Mouse (Mus musculus): Measurements from ENCODE around the gene Nt5dc3. TPM values are rescaled to one million over a fixed set of nuclear protein-coding genes. Genes with fewer than 3 reads are reported as not detected.

Gene Nt5dc3
- total and polyA plus RNA-seq, 2 experiments, result 5.3 to 10.3 TPM

DNA sequence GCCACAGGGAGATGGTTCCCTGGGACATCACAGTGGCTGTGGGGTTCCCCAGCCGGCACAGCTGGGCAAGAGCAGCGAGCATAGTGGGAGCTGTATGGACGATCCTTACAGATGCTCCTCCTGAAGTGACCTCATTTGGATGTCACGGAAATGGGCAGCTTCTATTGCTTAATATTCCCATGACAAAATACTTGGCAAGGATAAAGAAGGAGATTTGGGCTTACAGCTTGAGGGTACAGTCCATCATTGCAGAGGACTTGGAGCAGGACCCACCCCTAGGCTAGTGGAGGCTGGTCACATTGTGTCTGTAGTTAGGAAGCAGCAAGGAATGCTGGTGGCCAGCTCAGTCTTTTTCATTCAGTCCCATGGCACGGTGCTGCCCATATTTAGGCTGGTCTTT lies 31.8 kb downstream of the Nt5dc3 start:
- H3K4me3 ChIP-seq (ENCODE audit: insufficient read depth, low read depth, low read length), result no peak overlapping the region
- H3K4me1 ChIP-seq (ENCODE audit: control insufficient read depth, insufficient read depth, low read length), result no peaks in the 10 kb centered on the region
- peaks cover 12% of the 10 kb centered on the region; the same call in 1 of the 2 replicates for H3K79me2 ChIP-seq (ENCODE audit: control insufficient read depth, insufficient read depth, low read length)
- no peak overlapping the region for H3K27ac ChIP-seq (replicated peaks; ENCODE audit: insufficient read depth, low read depth, low read length)
- H3K36me3 ChIP-seq (ENCODE audit: control insufficient read depth, insufficient read depth, low read length), result peaks cover 5% of the 10 kb centered on the region; the same call in 1 of the 2 replicates
- H3K9ac ChIP-seq (ENCODE audit: low read depth, low read length), result no peak overlapping the region
- no peak for TF ChIP-seq CTCF (IDR thresholded peaks at IDR 0.05; ENCODE audit: low read depth, low read length)
- TF ChIP-seq POLR2A (IDR thresholded peaks at IDR 0.05; ENCODE audit: extremely low read depth, insufficient read depth, low read length), result no peak
- no peaks in the 10 kb centered on the region for H3K27me3 ChIP-seq (ENCODE audit: control insufficient read depth, insufficient read depth, low read length)
- WGBS, result 68% methylated on average over 5 of the region's 5 CpGs
- DNase-seq (ENCODE audit: extremely low read depth, low read depth, low spot score), result peak; percentile 66

- TF ChIP-seq CTCF (IDR thresholded peaks at IDR 0.05; ENCODE audit: low read depth, low read length), result no peak
- Histone ChIP-seq H3K27ac (replicated peaks; ENCODE audit: insufficient read depth, low read depth, low read length) (no peak overlapping the region), H3K4me1 (ENCODE audit: control insufficient read depth, insufficient read depth, low read length) (no peaks in the 10 kb centered on the region), H3K79me2 (ENCODE audit: control insufficient read depth, insufficient read depth, low read length) (no peaks in the 10 kb centered on the region), H3K9ac (ENCODE audit: low read depth, low read length) (no peak overlapping the region), H3K36me3 (ENCODE audit: control insufficient read depth, insufficient read depth, low read length) (peaks cover 5% of the 10 kb centered on the region; the same call in 1 of the 2 replicates), H3K4me3 (ENCODE audit: insufficient read depth, low read depth, low read length) (no peak overlapping the region), H3K27me3 (ENCODE audit: control insufficient read depth, insufficient read depth, low read length) (no peaks in the 10 kb centered on the region)
- WGBS, result 88% methylated on average over 19 of the region's 19 CpGs
- DNase-seq (ENCODE audit: extremely low read depth, low read depth, low spot score), result no peak
Observed at GRCm38 (mm10) chr10:86814292-86815131, 35.7 kb downstream of the Nt5dc3 start.

- Histone ChIP-seq H3K9ac (ENCODE audit: low read depth, low read length) (no peak overlapping the region), H3K27ac (replicated peaks; ENCODE audit: insufficient read depth, low read depth, low read length) (no peak overlapping the region), H3K36me3 (ENCODE audit: control insufficient read depth, insufficient read depth, low read length) (peaks cover 8% of the 10 kb centered on the region; the same call in 1 of the 2 replicates)
Observed at GRCm38 (mm10) chr10:86815133-86815532, 36.3 kb downstream of the Nt5dc3 start.

GRCm38 (mm10) chr10:86819649-86820165 lies 40.9 kb downstream of the Nt5dc3 start:
- no peaks in the 10 kb centered on the region for H3K27me3 ChIP-seq (ENCODE audit: control insufficient read depth, insufficient read depth, low read length)
- DNase-seq (ENCODE audit: extremely low read depth, low read depth, low spot score), result no peak
- H3K36me3 ChIP-seq (ENCODE audit: control insufficient read depth, insufficient read depth, low read length), result peaks cover 18% of the 10 kb centered on the region; the same call in 1 of the 2 replicates
- no peak for TF ChIP-seq CTCF (IDR thresholded peaks at IDR 0.05; ENCODE audit: low read depth, low read length)
- no peak for TF ChIP-seq POLR2A (IDR thresholded peaks at IDR 0.05; ENCODE audit: extremely low read depth, insufficient read depth, low read length)
- no peak overlapping the region for H3K4me3 ChIP-seq (ENCODE audit: insufficient read depth, low read depth, low read length)
- WGBS, result 69% methylated on average over 8 of the region's 8 CpGs
- no peaks in the 10 kb centered on the region for H3K4me1 ChIP-seq (ENCODE audit: control insufficient read depth, insufficient read depth, low read length)
- H3K9ac ChIP-seq (ENCODE audit: low read depth, low read length), result no peak overlapping the region
- H3K27ac ChIP-seq (replicated peaks; ENCODE audit: insufficient read depth, low read depth, low read length), result no peak overlapping the region
- H3K79me2 ChIP-seq (ENCODE audit: control insufficient read depth, insufficient read depth, low read length), result no peaks in the 10 kb centered on the region

More at GRCm38 (mm10) chr10:86815133-86815532, 36.3 kb downstream of the Nt5dc3 start:
- Histone ChIP-seq H3K27me3 (ENCODE audit: control insufficient read depth, insufficient read depth, low read length) (no peaks in the 10 kb centered on the region), H3K4me1 (ENCODE audit: control insufficient read depth, insufficient read depth, low read length) (no peaks in the 10 kb centered on the region), H3K79me2 (ENCODE audit: control insufficient read depth, insufficient read depth, low read length) (no peaks in the 10 kb centered on the region), H3K4me3 (ENCODE audit: insufficient read depth, low read depth, low read length) (no peak overlapping the region)
- 86% methylated on average over 7 of the region's 7 CpGs for WGBS
- no peak for DNase-seq (ENCODE audit: extremely low read depth, low read depth, low spot score)
- TF ChIP-seq CTCF (IDR thresholded peaks at IDR 0.05; ENCODE audit: low read depth, low read length) (no peak), POLR2A (IDR thresholded peaks at IDR 0.05; ENCODE audit: extremely low read depth, insufficient read depth, low read length) (no peak)

DNA sequence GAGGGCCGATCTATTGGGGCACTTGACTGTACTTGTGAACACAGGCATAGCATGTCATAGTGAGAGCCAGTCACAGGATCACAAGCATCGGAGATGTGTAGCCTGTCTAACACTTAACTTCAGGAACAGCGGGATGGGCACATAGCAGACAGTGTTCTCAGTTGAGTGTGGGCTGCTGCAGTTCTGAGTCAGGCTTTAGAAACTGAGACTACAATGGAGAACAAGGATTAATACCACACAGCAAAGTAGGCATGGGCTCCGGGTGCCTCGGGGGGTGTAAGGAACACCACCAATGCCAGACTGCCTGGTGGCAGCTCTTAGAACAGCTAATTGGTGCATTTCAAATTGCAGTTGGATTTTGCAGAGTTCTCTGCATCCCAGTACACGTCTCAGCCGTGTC lies 42.2 kb downstream of the Nt5dc3 start:
- H3K27ac ChIP-seq (replicated peaks; ENCODE audit: insufficient read depth, low read depth, low read length), result no peak overlapping the region
- no peak overlapping the region for H3K4me3 ChIP-seq (ENCODE audit: insufficient read depth, low read depth, low read length)
- peaks cover 20% of the 10 kb centered on the region; the same call in 1 of the 2 replicates for H3K36me3 ChIP-seq (ENCODE audit: control insufficient read depth, insufficient read depth, low read length)
- no peak for DNase-seq (ENCODE audit: extremely low read depth, low read depth, low spot score)
- no peaks in the 10 kb centered on the region for H3K79me2 ChIP-seq (ENCODE audit: control insufficient read depth, insufficient read depth, low read length)
- 96% methylated on average over 7 of the region's 7 CpGs for WGBS
- H3K27me3 ChIP-seq (ENCODE audit: control insufficient read depth, insufficient read depth, low read length), result no peaks in the 10 kb centered on the region
- no peak overlapping the region for H3K9ac ChIP-seq (ENCODE audit: low read depth, low read length)
- H3K4me1 ChIP-seq (ENCODE audit: control insufficient read depth, insufficient read depth, low read length), result no peaks in the 10 kb centered on the region
- TF ChIP-seq POLR2A (IDR thresholded peaks at IDR 0.05; ENCODE audit: extremely low read depth, insufficient read depth, low read length), result no peak

GRCm38 (mm10) chr10:86824093-86824492 lies 45.3 kb downstream of the Nt5dc3 start:
- WGBS, result 87% methylated on average over 6 of the region's 6 CpGs

More at GRCm38 (mm10) chr10:86824093-86824492, 45.3 kb downstream of the Nt5dc3 start:
- Histone ChIP-seq H3K79me2 (ENCODE audit: control insufficient read depth, insufficient read depth, low read length) (no peaks in the 10 kb centered on the region), H3K9ac (ENCODE audit: low read depth, low read length) (no peak overlapping the region), H3K4me3 (ENCODE audit: insufficient read depth, low read depth, low read length) (no peak overlapping the region), H3K4me1 (ENCODE audit: control insufficient read depth, insufficient read depth, low read length) (no peaks in the 10 kb centered on the region), H3K36me3 (ENCODE audit: control insufficient read depth, insufficient read depth, low read length) (peaks cover 20% of the 10 kb centered on the region; the same call in 1 of the 2 replicates), H3K27me3 (ENCODE audit: control insufficient read depth, insufficient read depth, low read length) (no peaks in the 10 kb centered on the region), H3K27ac (replicated peaks; ENCODE audit: insufficient read depth, low read depth, low read length) (no peak overlapping the region)
- TF ChIP-seq POLR2A (IDR thresholded peaks at IDR 0.05; ENCODE audit: extremely low read depth, insufficient read depth, low read length) (no peak), CTCF (IDR thresholded peaks at IDR 0.05; ENCODE audit: low read depth, low read length) (no peak)
- no peak for DNase-seq (ENCODE audit: extremely low read depth, low read depth, low spot score)

All from liver, adult 2 months (tissue).